Mouse (Mus musculus) kidney, postnatal 36 days (tissue): ENCODE results near the gene Tars2.

Experiments used
- DNase-seq, 2 experiments: peaks; one replicate each; pipeline ENCODE4 v3.0.0; 2021 to 2022; ENCODE audit warnings: mixed read lengths in 2 of 2

Tars2 gene

DNA sequence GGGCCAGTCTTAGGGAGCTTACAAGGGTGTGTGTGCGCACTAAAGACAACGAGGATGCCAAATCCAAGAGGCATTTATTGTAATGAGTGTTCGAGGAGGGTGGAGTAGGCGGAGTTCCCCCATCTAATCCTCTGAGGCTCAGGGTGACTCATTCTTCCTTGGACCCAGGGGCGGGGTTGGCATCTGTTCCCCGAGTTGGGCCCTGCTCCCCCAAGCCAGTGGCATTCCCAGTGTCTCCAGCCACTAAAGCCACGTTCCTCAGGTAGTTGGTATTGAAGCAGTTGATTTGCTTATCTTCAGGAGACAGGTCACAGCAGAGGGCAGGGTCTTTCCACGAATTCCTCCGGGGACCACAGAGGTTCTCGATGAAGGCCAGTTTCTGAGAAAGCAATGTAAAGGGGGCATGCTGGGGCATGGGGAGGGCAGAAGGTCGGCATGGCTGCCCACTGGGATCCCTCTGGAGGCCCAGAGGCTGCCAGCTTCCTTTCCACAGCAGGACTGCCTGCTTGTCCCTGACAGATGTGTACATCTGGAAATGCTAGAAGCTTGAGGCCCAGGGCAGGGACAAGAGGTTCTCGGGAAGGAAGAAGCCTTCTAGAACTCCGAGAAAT, 25.8 kb downstream of the Tars2 start:
- DNase-seq: no peak

DNA sequence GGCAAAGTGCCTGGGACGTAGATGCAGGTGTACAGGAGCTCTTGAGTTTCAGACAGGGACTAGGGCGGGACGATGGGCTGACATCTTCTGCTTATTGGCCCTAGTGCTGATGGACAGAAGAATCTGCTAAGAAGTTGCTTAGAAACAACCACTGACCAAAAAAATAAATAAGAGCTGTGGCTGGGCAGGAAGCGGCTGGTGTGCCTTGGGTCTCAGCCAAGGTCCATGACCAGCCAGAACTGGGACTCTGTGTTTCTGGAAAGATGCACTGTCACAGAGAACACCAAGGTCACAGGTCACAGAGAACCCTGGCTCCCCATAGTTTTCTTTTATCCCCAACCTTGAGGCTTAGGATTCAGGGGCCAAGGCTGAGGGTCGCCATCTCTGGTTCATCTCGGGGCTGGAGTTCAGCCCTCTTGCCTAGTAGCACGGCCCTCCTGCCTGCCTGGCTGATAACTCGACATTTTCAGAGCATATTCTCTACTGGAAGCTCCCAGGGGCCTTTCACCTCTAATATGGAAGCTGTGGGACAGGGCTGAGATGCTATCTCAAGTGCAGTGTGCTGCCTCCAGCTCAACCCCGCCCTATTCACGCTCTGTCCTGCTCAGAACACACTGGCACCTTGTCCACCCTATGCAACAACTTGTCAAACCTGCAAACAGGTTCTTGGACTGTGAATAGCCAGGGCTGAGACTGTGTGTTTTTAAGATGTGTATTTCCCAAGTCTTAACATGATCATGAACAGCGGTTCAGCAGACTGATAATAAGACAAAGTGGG, 27.1 kb downstream of the Tars2 start:
- DNase-seq: peak; percentile 68 to 71

DNA sequence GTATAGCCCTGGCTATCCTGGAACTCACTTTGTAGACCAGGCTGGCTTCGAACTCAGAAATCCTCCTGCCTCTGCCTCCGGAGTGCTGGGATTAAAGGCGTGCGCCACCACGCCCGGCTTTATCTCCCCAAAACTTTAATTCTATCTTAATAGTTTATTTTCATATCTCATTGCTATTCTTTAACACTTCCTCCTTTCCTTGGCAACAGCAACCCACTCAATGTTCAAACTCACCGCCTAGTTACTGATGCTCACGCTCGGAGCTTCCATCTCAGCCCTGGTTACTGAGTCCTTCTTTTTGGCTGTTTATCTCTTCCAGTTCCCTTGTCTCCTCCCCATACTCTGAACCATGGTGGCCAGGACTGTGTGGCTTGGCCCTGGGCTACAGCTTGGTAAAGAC, 27.7 kb downstream of the Tars2 start:
- no peak for DNase-seq

DNA sequence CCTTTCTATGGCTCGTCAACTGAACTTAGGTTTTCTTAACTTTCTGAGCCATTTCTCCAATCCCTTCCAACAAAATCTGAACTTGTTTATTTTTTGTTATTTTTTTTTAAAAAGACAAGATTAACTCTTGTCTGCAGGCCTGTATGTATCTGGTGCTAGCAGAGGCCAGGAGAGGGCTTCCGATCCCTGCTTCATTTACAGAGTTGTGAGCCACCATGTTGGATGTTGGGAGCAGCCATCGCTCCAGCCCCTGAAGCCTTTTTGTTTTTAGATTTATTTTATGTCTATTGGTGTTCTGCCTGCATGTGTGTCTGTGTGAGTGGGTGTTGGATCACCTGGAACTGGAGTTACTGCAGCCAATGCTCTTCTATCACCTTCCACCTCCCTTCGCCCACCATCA, 28.2 kb downstream of the Tars2 start:
- no peak for DNase-seq

DNA sequence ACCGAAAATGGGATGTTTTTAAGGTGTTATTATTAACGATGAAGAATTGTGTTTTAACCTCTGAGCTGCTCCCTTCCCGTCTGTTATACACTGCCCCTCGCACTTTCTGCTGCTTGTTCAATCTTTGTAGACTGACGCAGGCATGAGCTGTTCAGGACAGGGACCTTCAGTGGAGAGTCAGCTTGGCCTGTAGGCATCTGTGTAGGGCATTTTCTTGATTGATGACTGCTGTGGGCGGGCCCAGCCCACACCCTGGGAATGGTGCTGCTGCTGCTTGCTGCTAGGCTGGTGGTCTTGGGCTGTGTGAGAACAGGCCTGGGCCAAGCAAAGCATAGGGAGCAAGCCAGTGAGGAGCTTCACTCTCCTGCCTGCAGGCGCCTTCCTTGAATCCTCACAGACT, 29.6 kb downstream of the Tars2 start:
- no peak for DNase-seq

DNA sequence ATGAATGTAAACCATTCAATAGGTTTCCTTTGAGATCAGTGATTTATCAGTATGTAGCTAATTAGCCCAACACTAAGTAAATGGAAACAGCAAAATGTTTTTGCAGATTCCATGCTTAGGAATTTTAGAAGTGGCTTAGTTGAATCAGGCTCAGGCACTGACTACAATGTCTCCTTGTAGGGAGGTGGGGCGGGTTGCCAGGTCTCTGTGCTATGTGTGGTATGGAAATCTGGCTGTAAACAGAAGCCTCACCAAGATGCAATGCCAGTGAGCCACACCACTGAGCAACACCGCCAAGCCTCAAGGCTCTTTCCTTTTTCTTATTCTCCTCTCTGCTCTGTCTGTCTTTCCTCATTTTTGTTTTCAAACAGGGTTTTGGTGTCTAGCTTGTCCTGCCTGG, 31.1 kb downstream of the Tars2 start:
- DNase-seq: no peak

DNA sequence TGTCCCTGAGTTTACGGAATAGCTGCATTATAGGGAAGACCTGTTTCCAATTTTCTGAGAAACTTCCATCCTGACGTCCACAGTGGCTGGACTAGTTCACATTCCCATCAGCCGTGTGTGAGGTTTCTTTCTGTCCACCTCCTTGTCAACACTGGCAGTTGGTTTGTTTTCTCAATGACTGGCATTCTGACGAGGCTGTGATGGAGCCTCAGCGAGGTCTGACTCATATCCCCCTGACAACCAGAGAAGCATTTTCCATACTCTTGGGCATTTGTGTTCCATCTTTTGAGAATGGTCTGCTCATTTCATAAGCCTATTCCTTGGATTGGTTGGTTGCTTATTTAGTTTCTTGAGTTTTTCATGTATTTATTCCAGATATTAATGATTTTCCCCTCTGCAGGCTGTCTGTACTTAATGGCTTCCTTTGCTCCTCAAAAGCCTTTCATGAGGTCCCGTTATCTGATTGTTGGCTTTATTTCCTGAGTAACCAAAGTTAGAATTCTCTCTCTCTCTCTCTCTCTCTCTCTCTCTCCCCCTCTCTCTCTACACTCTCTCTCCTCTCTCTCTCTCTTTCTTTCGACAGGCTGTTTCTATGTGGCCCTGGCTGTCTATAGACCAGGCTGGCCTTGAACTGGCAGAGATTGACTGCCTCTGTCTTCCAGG, 33.2 kb downstream of the Tars2 start:
- no peak for DNase-seq

DNA sequence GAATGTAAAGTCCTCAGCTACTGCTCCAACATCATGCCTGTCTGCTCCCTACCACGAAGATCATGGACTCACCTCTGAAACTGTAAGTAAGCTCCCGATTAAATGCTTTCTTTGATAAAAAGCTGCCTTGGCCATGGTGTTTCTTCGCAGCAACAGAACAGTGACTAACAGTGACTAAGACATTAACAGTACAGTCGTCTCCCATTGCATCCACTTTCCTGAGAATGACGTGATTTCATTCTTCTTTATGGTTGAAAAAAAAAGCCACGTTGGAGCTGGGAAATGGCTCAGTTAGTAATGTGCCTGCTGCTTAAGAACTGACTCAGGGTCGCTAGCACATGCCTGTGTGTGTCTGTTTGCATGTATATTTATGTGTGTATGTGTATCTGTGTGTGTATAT, 34.1 kb downstream of the Tars2 start:
- DNase-seq: no peak

DNA sequence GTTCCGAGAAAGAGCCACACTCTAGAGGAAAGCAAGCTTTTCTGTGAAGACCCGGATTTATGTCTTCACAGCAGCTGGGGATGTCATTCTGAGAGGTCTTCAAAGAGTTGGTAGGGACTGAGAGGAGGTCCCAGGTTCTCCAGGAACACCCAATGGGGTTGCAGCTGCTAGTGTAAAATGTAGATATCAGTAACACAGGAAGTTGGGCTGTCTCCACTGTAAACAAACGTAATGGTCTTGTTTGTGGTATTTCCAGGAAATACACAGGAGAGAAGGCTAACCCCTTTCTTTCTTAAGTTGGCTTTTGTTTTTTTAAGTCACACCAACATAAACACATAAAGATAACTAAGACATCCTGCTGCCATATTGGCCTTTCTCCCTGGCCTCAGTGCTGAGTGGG, 37.6 kb downstream of the Tars2 start:
- no peak for DNase-seq

DNA sequence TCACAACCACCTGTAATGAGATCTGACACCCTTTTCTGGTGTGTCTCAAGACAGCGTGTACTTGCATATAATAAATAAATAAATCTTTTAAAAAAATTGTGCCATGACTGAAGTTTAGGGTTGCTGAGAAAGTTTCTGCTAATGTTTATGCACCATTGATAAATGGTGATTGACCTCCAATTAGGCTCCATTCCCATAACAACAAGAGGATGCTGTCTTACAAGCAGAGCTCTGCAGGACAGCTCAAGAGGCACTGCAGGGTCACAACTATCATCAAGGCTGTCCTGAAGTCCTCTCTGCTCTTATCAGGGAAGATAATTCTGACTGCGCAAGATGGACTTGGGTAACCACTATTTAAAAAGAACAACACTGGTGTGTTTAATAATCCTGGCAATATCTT, 41.9 kb downstream of the Tars2 start:
- no peak for DNase-seq

DNA sequence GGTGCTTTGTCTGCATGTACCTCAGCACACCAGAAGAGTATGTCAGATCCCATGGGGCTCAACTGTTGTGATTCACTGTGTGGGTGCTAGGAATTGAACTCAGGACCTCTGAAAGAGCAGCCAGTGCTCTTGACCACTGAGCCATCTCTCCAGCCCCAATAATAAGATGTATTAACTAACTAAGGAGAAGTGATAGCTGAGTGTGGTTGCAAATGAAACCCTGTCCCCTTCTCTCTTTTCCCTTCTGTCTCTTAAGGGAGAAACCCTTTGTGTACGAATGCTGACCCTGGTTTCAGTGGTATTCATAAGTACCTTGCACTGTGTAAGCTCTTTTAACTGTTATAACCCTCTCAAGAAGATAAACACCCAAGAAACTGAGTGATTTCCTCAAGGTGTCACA, 43.9 kb downstream of the Tars2 start:
- no peak for DNase-seq

DNA sequence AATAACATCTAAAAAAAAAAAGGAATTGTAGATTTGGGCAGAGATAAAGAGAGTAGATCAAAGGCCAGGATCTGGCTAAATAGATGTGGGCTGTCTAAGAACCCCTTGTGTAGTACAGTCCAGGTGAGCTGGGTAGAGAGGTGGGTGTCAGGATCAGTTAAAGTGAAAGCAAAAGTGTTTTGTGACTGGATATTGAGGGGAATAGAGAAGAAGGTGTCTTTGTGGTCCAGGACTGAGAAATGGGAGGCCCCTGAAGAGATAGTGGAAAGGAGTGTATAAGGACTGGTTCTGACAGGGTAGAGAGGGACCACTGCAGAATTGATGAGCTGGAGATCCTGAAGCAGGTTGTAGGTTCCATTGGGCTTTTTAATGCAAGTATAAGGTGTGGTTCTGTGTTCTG, 50.0 kb downstream of the Tars2 start:
- no peak for DNase-seq

DNA sequence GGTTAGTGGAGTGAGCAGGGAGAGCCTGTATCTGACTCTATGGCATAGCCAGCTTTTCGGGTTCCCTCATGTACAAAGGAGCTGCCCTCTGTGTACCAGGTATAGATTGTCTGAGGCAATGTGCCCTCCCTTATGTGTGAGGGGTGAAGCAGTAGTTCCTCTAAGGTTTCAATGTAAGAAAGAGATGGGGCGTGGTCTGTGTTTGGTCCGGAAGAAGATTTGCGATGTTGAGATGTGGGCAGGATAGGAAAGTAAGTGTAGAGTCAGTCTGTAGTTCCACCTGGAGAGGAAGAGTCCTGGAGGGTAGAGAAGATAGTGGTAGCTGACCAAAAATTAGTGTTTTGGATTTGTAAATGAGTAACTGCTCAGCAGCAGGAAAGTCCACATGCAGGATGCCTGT, 51.0 kb downstream of the Tars2 start:
- DNase-seq: no peak

DNA sequence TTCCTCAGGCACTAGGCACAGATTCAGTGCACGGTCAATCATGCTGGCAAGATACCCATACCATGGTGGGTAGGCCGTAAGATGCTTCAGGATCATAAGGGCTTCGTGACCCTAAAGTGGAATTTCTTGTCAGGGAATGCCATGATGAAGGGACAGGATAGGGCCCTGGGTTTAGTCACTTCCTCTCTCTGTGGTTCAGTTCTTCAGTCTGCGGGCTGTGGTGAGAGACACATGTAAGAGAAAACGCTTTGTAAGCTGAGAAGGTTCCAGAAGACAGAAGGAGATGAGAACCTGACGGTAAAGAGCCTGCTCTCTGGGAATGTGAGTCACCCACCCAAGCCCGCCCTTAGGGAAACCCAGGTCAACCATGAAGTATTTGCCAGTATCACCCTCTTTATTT, 52.5 kb downstream of the Tars2 start:
- DNase-seq: no peak

DNA sequence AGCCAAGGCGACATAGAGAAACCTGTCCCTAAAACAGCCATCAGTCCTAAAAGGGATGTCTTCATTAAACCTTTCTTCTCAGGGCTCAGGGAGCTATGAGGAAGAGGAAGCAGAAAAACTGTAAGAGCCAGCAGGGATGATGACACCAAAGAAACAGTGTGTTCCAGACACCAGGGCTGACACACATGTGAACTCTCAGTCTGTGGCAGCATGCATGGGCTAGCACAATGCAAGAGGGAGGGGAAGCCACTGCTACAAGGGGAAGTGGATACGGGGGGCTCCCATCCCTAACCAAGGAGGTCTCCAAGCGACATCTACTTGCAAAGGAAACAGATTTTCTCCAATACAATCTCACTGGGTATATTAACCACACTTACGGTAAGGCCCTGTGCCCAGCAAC, 53.7 kb downstream of the Tars2 start:
- DNase-seq: no peak

DNA sequence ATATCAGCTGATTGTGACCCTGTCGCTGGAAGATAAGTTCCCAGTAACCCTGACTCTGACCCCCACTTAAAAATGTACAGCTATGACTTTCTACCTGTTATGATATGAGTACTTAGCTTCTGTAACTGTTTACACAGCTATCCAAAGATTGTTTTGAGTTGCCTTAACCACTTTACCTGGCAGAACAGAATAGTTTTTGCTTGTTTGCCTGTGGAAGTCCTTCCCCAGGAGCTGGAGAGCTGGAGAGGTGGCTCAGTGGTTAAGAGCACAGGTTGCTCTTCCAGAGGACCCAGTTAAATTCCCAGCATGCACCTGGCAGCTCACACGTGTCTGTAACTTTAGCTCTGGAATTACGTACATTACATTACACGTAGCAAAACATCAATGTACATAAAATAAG, 55.4 kb downstream of the Tars2 start:
- no peak for DNase-seq

DNA sequence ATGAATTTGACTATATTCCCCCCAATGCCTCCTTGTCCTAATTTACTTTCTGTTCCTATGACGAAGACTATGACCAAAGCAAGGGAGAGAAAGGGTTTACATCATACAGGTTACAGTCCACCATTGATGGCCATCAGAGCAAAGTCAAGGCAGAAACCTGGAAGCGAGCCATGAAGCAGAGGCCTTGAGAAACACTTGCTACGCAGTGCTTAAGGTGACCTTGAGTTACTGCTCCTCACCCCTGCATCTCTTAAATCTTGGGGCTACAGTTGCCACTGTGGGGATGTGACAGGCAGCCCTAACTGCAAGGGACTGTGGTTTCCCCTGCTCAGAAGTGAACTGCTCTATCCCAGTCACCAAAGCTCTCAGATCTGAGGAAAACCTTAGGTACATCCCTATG, 56.7 kb downstream of the Tars2 start:
- no peak for DNase-seq

DNA sequence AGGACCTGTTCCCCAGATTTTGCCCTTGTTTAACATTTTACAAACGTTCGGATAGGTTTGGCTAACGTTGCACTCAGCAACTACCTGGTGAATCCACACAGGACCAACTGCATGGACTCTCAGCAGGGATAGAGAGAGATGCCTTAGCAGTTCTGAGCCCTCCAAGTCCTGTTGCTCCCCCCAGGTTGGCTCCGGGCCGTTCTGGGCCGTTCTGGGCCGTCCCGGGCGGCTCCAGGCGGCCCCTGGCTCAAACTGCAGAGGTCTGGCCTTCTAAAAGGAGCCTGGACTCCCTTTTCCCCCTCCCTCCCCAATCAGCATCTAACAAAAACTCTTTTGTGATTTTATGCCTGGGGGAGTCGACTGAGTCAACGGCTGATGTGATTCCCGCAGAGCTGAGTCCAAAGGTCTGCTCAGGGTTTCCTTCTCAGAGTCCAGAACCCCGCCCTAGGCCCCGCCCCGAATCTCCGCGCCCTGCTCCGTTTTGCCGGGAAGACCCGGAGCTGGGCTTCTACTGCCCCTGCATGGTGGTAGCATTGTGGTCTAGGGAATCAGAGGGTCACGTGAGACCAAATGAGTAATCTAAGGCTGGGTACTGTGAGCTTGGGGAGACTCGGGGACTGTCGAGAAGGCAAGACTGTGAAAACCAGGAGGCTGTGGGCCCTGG, 58.0 kb downstream of the Tars2 start:
- peak; percentile 90 to 92 for DNase-seq

DNA sequence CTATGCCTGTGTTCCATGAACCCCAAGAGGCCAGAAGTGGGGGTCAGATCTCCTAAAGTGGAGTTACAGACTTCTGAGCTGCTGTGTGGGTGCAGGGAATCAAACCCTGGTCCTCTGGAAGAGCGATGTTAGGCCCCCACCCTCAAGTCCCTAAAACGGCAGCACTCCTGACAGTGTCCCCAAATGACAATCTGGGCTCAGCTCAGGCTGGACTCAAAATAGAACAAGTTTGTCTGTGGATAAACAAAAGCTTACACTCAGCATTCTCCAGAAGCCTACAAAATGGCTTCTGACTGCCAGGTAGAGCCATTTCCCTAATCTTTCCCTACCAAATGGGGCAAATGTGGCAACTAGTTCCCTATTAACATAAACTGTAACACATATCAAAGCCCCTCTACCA, 58.9 kb downstream of the Tars2 start:
- no peak for DNase-seq

DNA sequence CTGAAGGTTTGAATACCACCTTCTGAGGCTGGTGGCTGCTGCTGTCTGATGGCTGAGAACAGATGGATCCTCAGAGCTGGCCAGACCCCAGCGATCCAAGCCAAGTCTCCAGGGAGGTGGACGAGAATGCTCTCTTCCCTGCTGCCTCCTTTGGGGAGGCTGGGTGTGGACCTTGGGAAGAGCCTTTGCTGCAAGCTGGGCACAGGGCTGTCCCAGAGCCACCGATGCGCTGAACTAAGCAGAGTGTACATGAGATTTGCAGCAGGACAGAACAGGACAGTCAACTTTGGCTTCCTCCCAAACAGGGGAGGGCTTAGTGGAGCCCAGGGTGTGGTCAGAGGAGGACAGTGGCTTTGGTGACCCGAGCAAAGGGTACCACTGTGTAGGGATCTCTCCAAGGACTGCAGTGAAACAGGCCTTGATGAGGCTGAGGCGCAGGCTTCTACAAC, 59.7 kb downstream of the Tars2 start:
- peak; percentile 11 to 22 for DNase-seq

DNA sequence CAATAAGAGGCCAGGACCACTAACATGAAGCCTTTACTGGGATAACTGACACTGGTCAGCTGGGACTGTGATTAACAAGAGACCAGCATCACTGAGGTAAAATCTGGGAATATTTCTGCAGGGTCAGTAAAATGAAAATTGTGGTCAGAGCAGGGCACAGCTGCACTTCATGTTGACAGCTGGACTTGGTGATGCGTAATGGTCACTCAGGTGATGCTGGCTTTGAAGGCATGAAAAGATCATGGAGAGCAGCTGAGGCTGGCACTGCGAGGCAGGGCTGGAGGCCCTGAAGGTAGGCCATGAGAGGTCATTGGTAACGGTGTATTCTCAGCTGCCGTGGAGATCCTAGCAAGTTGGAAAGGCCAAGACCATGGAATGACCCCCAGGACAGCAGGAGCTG, 61.7 kb downstream of the Tars2 start:
- no peak for DNase-seq

DNA sequence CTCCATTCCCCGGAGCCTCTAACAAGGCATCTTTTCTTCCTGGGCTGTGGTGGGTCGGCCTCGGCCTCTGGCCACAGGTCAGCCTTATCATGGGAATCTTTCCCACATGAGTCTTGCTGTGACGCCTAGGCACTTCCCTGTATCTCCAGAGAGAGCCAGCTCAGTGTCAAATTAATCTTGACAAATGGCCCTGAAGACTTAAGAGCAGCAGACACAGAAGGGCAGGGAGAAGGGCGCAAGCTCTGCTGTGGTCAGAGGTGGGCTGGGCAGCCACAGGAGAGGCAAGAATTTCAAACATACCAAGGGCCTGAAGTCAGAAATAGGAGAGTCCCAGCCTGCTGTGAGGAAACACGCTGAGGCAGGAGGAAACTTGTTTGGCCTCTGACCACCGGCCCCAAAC, 63.6 kb downstream of the Tars2 start:
- peak; percentile 42 to 60 for DNase-seq

DNA sequence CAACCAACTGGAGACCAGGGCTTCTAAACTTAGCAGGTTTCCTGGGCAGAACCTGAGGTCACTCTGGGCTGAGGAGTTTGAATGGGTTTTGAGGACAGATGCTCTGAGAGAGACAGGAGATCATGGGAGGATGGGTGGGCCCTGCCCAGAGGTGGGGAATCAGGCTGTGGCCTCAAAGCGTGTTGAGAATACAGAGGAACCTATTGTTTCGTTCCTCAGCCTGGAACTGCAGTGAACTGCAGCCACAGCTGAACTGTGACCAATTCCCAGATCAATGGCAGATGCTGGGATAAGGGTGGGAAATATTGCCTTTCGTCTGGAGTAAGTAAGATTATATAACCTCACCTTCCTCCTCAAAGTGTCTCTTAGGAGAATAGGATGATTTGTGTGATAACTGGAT, 64.2 kb downstream of the Tars2 start:
- DNase-seq: no peak
